ENCODE assay signal across 35 mouse cellular contexts in genomic region chr3:68817321-68817720, GRCm38 (mm10). TPM values are rescaled to one million over a fixed set of nuclear protein-coding genes. Genes with fewer than 3 reads are reported as not detected.
"Had no signal": no experiment of that assay in that cellular context is flagged by ENCODE, and none has a peak within 500 bp of the region (broad histone marks: within the 10 kb centered on the region; RNA-seq: fewer than 3 reads in every experiment).

No protein-coding gene starts in this region.

- H3K27me3 ChIP-seq: limb, embryonic 12.5 days; limb, embryonic 13.5 days; limb, embryonic 15.5 days; liver, embryonic 12.5 days; liver, embryonic 13.5 days; liver, embryonic 15.5 days; lung, embryonic 15.5 days; midbrain, embryonic 12.5 days; midbrain, embryonic 13.5 days; midbrain, embryonic 15.5 days; neural tube, embryonic 12.5 days; neural tube, embryonic 13.5 days had no signal

- DNase-seq: left cerebral cortex, postnatal 4 days; liver; liver, embryonic 13.5 days; liver, postnatal 0 days; lung, adult 18-20 months; lung, adult 2 months; lung, embryonic 14.5 days; lung, postnatal 10 days; lung, postnatal 14 days; lung, postnatal 36 days; lung, postnatal 4 days; midbrain, embryonic 14.5 days had no signal

- H3K9ac ChIP-seq: limb, embryonic 12.5 days; limb, embryonic 13.5 days; limb, embryonic 15.5 days; liver, embryonic 12.5 days; liver, embryonic 13.5 days; liver, embryonic 14.5 days; liver, embryonic 15.5 days; liver, postnatal 0 days; lung, embryonic 14.5 days; lung, embryonic 15.5 days; midbrain, embryonic 12.5 days; midbrain, embryonic 13.5 days; midbrain, embryonic 15.5 days; neural tube, embryonic 12.5 days; neural tube, embryonic 13.5 days had no signal

- H3K4me3 ChIP-seq: limb, embryonic 10.5 days; limb, embryonic 12.5 days; limb, embryonic 13.5 days; limb, embryonic 15.5 days; liver, embryonic 12.5 days; liver, embryonic 13.5 days; liver, embryonic 15.5 days; lung, embryonic 15.5 days; midbrain, embryonic 10.5 days; midbrain, embryonic 12.5 days; midbrain, embryonic 13.5 days; midbrain, embryonic 15.5 days; myocyte; neural tube, embryonic 12.5 days; neural tube, embryonic 13.5 days had no signal

- H3K4me2 ChIP-seq: limb, embryonic 12.5 days; limb, embryonic 13.5 days; limb, embryonic 15.5 days; liver, embryonic 11.5 days; liver, embryonic 12.5 days; liver, embryonic 13.5 days; liver, embryonic 15.5 days; lung, embryonic 14.5 days; lung, embryonic 15.5 days; midbrain, embryonic 11.5 days; midbrain, embryonic 12.5 days; midbrain, embryonic 13.5 days; midbrain, embryonic 15.5 days; neural tube, embryonic 12.5 days; neural tube, embryonic 13.5 days had no signal

- H3K9me3 ChIP-seq: limb, embryonic 10.5 days; limb, embryonic 12.5 days; limb, embryonic 13.5 days; limb, embryonic 15.5 days; liver, embryonic 12.5 days; liver, embryonic 13.5 days; liver, embryonic 15.5 days; lung, embryonic 15.5 days; midbrain, embryonic 10.5 days; midbrain, embryonic 12.5 days; midbrain, embryonic 13.5 days; midbrain, embryonic 15.5 days; neural tube, embryonic 12.5 days; neural tube, embryonic 13.5 days had no signal

- H3K36me3 ChIP-seq: limb, embryonic 10.5 days; limb, embryonic 12.5 days; limb, embryonic 13.5 days; limb, embryonic 15.5 days; liver, embryonic 12.5 days; liver, embryonic 13.5 days; liver, embryonic 15.5 days; lung, embryonic 15.5 days; midbrain, embryonic 10.5 days; midbrain, embryonic 12.5 days; midbrain, embryonic 13.5 days; midbrain, embryonic 15.5 days; neural tube, embryonic 12.5 days; neural tube, embryonic 13.5 days had no signal

- ATAC-seq: liver, embryonic 12.5 days; liver, postnatal 0 days; lung, postnatal 0 days; midbrain, embryonic 13.5 days; midbrain, embryonic 15.5 days; midbrain, embryonic 16.5 days had no signal

- H3K27ac ChIP-seq: limb, embryonic 10.5 days; limb, embryonic 12.5 days; limb, embryonic 13.5 days; limb, embryonic 15.5 days; liver, embryonic 12.5 days; liver, embryonic 13.5 days; liver, embryonic 14.5 days; liver, embryonic 15.5 days; lung, embryonic 15.5 days; macrophage; midbrain, embryonic 10.5 days; midbrain, embryonic 12.5 days; midbrain, embryonic 13.5 days; midbrain, embryonic 15.5 days; neural tube, embryonic 12.5 days; neural tube, embryonic 13.5 days had no signal

- H3K4me1 ChIP-seq: limb, embryonic 12.5 days; limb, embryonic 13.5 days; limb, embryonic 15.5 days; liver, embryonic 12.5 days; liver, embryonic 13.5 days; liver, embryonic 15.5 days; midbrain, embryonic 12.5 days had no signal

RNA-seq across cellular contexts. Expression of gene 1110032F04Rik, which starts 52.1 kb away (rescaled TPM):
- total RNA-seq: liver, adult 2 months; megakaryocyte progenitor cell, adult 5-6 weeks; monocyte, adult 5-6 weeks had no signal
- polyA plus RNA-seq: liver, adult 2 months; macrophage; myocyte had no signal
